Mouse (Mus musculus): ENCODE measurements at regions not wholly inside any gene's neighbourhood (a gene's known extent, or its start where the extent isn't known, plus 50 kb on each side); places are given as distances from the start of the nearest gene placed in this dataset.

DNA sequence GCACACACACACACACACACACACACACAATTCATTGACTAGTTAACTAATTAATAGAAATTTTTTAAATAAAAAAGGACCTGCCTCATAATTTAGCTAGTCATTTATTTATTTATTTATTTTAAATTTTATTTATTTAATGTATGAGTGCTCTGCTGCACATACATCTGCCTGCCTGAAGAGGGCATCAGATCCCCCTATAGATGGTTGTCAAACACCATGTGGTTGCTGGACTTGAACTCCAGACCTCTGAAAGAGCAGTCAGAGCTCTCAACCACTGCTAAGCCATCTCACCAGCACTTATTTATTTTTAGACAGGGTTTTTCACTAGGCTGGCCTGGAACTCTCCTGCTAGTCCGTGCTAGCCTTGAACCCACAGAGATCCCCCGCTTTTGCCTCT is 50.6 kb upstream of the Hdhd5 start:
- Histone ChIP-seq H3K36me3 (ENCODE audit: control insufficient read depth, insufficient read depth, low read length) (no peaks in the 10 kb centered on the region), H3K9me3 (ENCODE audit: control insufficient read depth, low read length) (no peaks in the 10 kb centered on the region), H3K27ac (ENCODE audit: low read depth) (no peak overlapping the region), H3K4me2 (ENCODE audit: low read length) (no peak overlapping the region), H3K27me3 (replicated peaks; ENCODE audit: control insufficient read depth, insufficient read depth, low read length) (no peaks in the 10 kb centered on the region), H3K4me3 (ENCODE audit: low read depth, low read length) (no peak overlapping the region), H3K9ac (ENCODE audit: low read length) (no peak overlapping the region), H3K4me1 (replicated peaks; ENCODE audit: control insufficient read depth, insufficient read depth, low read length) (peaks cover 19% of the 10 kb centered on the region)
- ATAC-seq (replicated peaks; ENCODE audit: low FRiP score, low TSS enrichment, low read depth) (no peak), DNase-seq (ENCODE audit: low spot score) (no peak)
- 89% methylated on average over 2 of the region's 2 CpGs for WGBS
